Mouse (Mus musculus) neural tube, postnatal 0 days (tissue): ENCODE results near the gene Olfr488. TPM values are rescaled to one million over a fixed set of nuclear protein-coding genes. Genes with fewer than 3 reads are reported as not detected.

Experiments used
- polyA plus RNA-seq: library from polyadenylated mRNA; unstranded; fragments of >200 nt; fragmentation: Nextera tagmentation; extraction: Ambion mirVana; gene quantifications from 2 replicates; pipeline ENCODE4 v1.2.1, GENCODE M21; 2015

The Olfr488 gene
- not detected in 2 replicates for polyA plus RNA-seq

DNA sequence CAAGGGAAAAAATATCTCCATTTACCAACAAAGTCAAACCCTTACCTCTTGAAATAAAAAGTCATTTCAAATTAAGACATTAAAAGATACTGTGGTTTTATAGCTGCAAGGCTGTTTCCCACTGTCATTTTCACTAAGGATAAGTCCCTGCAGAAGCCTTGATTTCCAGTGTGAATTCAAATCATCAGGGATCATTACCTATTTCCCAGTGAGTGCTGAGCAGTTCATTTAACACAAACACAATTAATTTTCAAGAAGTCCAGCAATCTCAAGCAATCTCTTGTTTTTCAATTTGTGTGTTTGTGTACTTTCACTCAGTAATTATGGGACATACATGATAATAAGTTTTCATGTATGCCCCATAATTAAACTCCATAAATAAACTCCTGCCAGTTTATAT lies at the start of gene Olfr488:
Olfr488 (minus strand) TSS at position 101 of the 400 bp plus-strand sequence.

GRCm38 (mm10) chr7:108288834-108289233 lies 30.7 kb upstream of the Olfr488 start, which contains the start of gene Olfr490:
Gene Olfr490, minus strand, starts transcription at chr7:108288934.

DNA sequence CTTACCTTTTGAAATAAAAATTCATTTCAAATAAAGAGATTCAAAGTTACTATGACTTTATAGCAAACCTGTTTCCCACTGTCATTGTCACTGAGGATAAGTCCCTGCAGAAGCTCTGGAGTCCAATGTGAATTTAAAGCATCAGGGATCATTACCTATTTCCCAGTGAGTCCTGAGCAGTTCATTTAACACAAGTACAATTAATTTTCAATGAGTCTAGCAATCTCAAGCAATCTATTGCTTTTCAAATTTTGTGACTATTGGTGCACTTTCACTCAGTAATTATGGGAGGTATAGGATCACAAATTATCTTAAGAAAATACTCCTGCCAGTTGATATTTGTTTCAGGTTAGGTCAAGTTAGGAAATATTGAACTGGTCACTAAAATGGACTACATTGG lies 43.6 kb downstream of the Olfr488 start, which contains the start of gene Olfr487:
Olfr487 (minus strand) TSS at position 101 of the 400 bp plus-strand sequence.

Other genes with a start within 250 kb of the Olfr488 start
- gene Olfr478, start 224.4 kb downstream of the Olfr488 start, polyA plus RNA-seq = not detected in 2 replicates
- not detected in 2 replicates for gene Olfr479, start 207.7 kb downstream of the Olfr488 start, polyA plus RNA-seq
- gene Olfr480, start 191.0 kb downstream of the Olfr488 start, polyA plus RNA-seq = not detected in 2 replicates
- not detected in 2 replicates for gene Olfr481, start 178.5 kb downstream of the Olfr488 start, polyA plus RNA-seq
- 0.06 and 0.10 TPM in 2 replicates for gene Olfr482, start 160.8 kb downstream of the Olfr488 start, polyA plus RNA-seq
- not detected in 2 replicates for gene Olfr483, start 157.5 kb downstream of the Olfr488 start, polyA plus RNA-seq
- gene Olfr484, start 130.9 kb downstream of the Olfr488 start, polyA plus RNA-seq = not detected in 2 replicates
- not detected in 2 replicates for gene Olfr485, start 98.5 kb downstream of the Olfr488 start, polyA plus RNA-seq
- not detected in 2 replicates for gene Olfr486, start 85.6 kb downstream of the Olfr488 start, polyA plus RNA-seq
- gene Olfr487, start 43.7 kb downstream of the Olfr488 start, polyA plus RNA-seq = not detected in 2 replicates
- gene Olfr490, start 30.6 kb upstream of the Olfr488 start, polyA plus RNA-seq = not detected in 2 replicates
- gene Olfr491, start 55.1 kb upstream of the Olfr488 start, polyA plus RNA-seq = not detected in 2 replicates
- gene Olfr492, start 65.3 kb upstream of the Olfr488 start, polyA plus RNA-seq = not detected in 2 replicates
- gene Olfr493, start 88.6 kb upstream of the Olfr488 start, polyA plus RNA-seq = not detected in 2 replicates
- gene Olfr494, start 107.0 kb upstream of the Olfr488 start, polyA plus RNA-seq = not detected in 2 replicates
- gene Olfr495, start 134.8 kb upstream of the Olfr488 start, polyA plus RNA-seq = not detected in 2 replicates
- not detected in 2 replicates for gene Olfr497, start 162.1 kb upstream of the Olfr488 start, polyA plus RNA-seq
- not detected in 2 replicates for gene Olfr498, start 207.0 kb upstream of the Olfr488 start, polyA plus RNA-seq